Mouse (Mus musculus) E14TG2a.4 (cell line): Measurements from ENCODE around the gene Dennd4a.
A peak's percentile ranks its signal among the peaks of the same experiment; 100 is the strongest.

Source experiments
- H3K27me3 ChIP-seq: 2 replicates; pipeline ENCODE4 v1.6.1; 2014; ENCODE audit warnings: low read length, control low read depth; ENCODE audit not compliant: insufficient read depth
- H3K36me3 ChIP-seq: 2 replicates; pipeline ENCODE4 v1.6.1; 2014; ENCODE audit warnings: low read length, control low read depth; ENCODE audit not compliant: insufficient read depth
- H3K4me1 ChIP-seq: replicated peaks from 2 replicates; pipeline ENCODE4 v1.6.1; 2014; ENCODE audit warnings: low read depth, low read length, control low read depth
- H3K4me3 ChIP-seq: replicated peaks from 2 replicates; pipeline ENCODE4 v1.5.1; 2014; ENCODE audit warnings: mild to moderate bottlenecking, low read length
- H3K9me3 ChIP-seq: 2 replicates; pipeline ENCODE4 v1.6.1; 2014; ENCODE audit warnings: low read length, control low read depth
- CTCF ChIP-seq: conservative IDR thresholded peaks from 2 replicates; pipeline ENCODE4 v1.5.1; 2014; ENCODE audit warnings: low read length
- NANOG ChIP-seq: IDR thresholded peaks from 2 replicates; pipeline ENCODE4 v1.6.1; 2014; ENCODE audit warnings: borderline replicate concordance, low read length, mixed read lengths
- POU5F1 ChIP-seq: IDR thresholded peaks from 2 replicates; pipeline ENCODE4 v1.6.1; 2014; ENCODE audit warnings: low read length, borderline replicate concordance

Gene Dennd4a

GRCm38 (mm10) chr9:64773254-64773653 lies 37.9 kb upstream of the Dennd4a start:
- H3K36me3 ChIP-seq, result no peaks in the 10 kb centered on the region
- H3K9me3 ChIP-seq, result no peaks in the 10 kb centered on the region
- peaks cover 6% of the 10 kb centered on the region; the same call in 1 of the 2 replicates for H3K27me3 ChIP-seq
- H3K4me3 ChIP-seq, result no peak overlapping the region
- TF ChIP-seq CTCF (no peak), NANOG (no peak), POU5F1 (no peak)
- H3K4me1 ChIP-seq, result 0 out of 2 replicates have a peak, but pooled peaks cover 4% of the 10 kb centered on the region

GRCm38 (mm10) chr9:64773936-64774335 lies 37.2 kb upstream of the Dennd4a start:
- peaks cover 6% of the 10 kb centered on the region; the same call in 1 of the 2 replicates for H3K27me3 ChIP-seq
- no peak overlapping the region for H3K4me3 ChIP-seq
- H3K9me3 ChIP-seq, result no peaks in the 10 kb centered on the region
- H3K36me3 ChIP-seq, result no peaks in the 10 kb centered on the region
- no peak for TF ChIP-seq POU5F1
- H3K4me1 ChIP-seq, result 0 out of 2 replicates have a peak, but pooled peaks cover 4% of the 10 kb centered on the region

- Histone ChIP-seq H3K4me1 (0 out of 2 replicates have a peak, but pooled peaks cover 1% of the 10 kb centered on the region), H3K4me3 (no peak overlapping the region), H3K27me3 (peaks cover 6% of the 10 kb centered on the region; the same call in 1 of the 2 replicates), H3K36me3 (no peaks in the 10 kb centered on the region), H3K9me3 (no peaks in the 10 kb centered on the region)
- TF ChIP-seq NANOG, result no peak
- no peak for TF ChIP-seq CTCF
- no peak for TF ChIP-seq POU5F1
Measured at GRCm38 (mm10) chr9:64774411-64774811, 36.7 kb upstream of the Dennd4a start.

- no peaks in the 10 kb centered on the region for H3K9me3 ChIP-seq
- no peaks in the 10 kb centered on the region for H3K36me3 ChIP-seq
- no peak overlapping the region for H3K4me3 ChIP-seq
- peaks cover 6% of the 10 kb centered on the region; the same call in 1 of the 2 replicates for H3K27me3 ChIP-seq
- 0 out of 2 replicates have a peak, but pooled peaks cover 3% of the 10 kb centered on the region for H3K4me1 ChIP-seq
- TF ChIP-seq NANOG (no peak), CTCF (no peak), POU5F1 (no peak)
Measured at GRCm38 (mm10) chr9:64774883-64775282, 36.3 kb upstream of the Dennd4a start.

- TF ChIP-seq POU5F1 (no peak), CTCF (no peak)
- H3K4me3 ChIP-seq, result no peak overlapping the region
Measured at GRCm38 (mm10) chr9:64775491-64775890, 35.6 kb upstream of the Dennd4a start.

GRCm38 (mm10) chr9:64777441-64777987 lies 33.6 kb upstream of the Dennd4a start:
- Histone ChIP-seq H3K36me3 (no peaks in the 10 kb centered on the region), H3K4me1 (0 out of 2 replicates have a peak, but pooled peaks cover 3% of the 10 kb centered on the region), H3K4me3 (no peak overlapping the region), H3K9me3 (no peaks in the 10 kb centered on the region), H3K27me3 (0 out of 2 replicates have a peak, but pooled peaks cover 2% of the 10 kb centered on the region)
- no peak for TF ChIP-seq POU5F1
- TF ChIP-seq NANOG, result no peak
- TF ChIP-seq CTCF, result no peak

More at GRCm38 (mm10) chr9:64775491-64775890, 35.6 kb upstream of the Dennd4a start:
- Histone ChIP-seq H3K4me1 (0 out of 2 replicates have a peak, but pooled peaks cover 3% of the 10 kb centered on the region), H3K27me3 (peaks cover 4% of the 10 kb centered on the region; the same call in 1 of the 2 replicates), H3K36me3 (no peaks in the 10 kb centered on the region), H3K9me3 (no peaks in the 10 kb centered on the region)

- H3K9me3 ChIP-seq, result no peaks in the 10 kb centered on the region
- TF ChIP-seq CTCF (no peak), POU5F1 (no peak)
- 0 out of 2 replicates have a peak, but pooled peaks cover 3% of the 10 kb centered on the region for H3K4me1 ChIP-seq
- no peaks in the 10 kb centered on the region for H3K36me3 ChIP-seq
- H3K4me3 ChIP-seq, result no peak overlapping the region
- no peaks in the 10 kb centered on the region for H3K27me3 ChIP-seq
Measured at GRCm38 (mm10) chr9:64778151-64778550, 33.0 kb upstream of the Dennd4a start.

- H3K4me1 ChIP-seq, result 0 out of 2 replicates have a peak, but pooled peaks cover 3% of the 10 kb centered on the region
- H3K4me3 ChIP-seq, result no peak overlapping the region
- no peaks in the 10 kb centered on the region for H3K36me3 ChIP-seq
- TF ChIP-seq CTCF, result peak; percentile 55
- TF ChIP-seq NANOG, result no peak
- no peaks in the 10 kb centered on the region for H3K27me3 ChIP-seq
- no peaks in the 10 kb centered on the region for H3K9me3 ChIP-seq
Measured at GRCm38 (mm10) chr9:64779628-64780027, 31.5 kb upstream of the Dennd4a start.

- TF ChIP-seq NANOG (no peak), POU5F1 (no peak), CTCF (no peak)
- H3K27me3 ChIP-seq, result peaks cover 5% of the 10 kb centered on the region; the same call in 1 of the 2 replicates
Measured at GRCm38 (mm10) chr9:64783511-64783910, 27.6 kb upstream of the Dennd4a start.

More at GRCm38 (mm10) chr9:64783511-64783910, 27.6 kb upstream of the Dennd4a start:
- Histone ChIP-seq H3K36me3 (no peaks in the 10 kb centered on the region), H3K4me3 (no peak overlapping the region), H3K4me1 (0 out of 2 replicates have a peak, but pooled peaks cover 3% of the 10 kb centered on the region), H3K9me3 (no peaks in the 10 kb centered on the region)
